Mouse (Mus musculus) right cerebral cortex, postnatal 10 days (tissue): Measurements from ENCODE around the gene Smarca4.

Experiments
- DNase-seq, 2 experiments: peaks; one replicate each; pipeline ENCODE4 v3.0.0; 2021; ENCODE audit warnings: low spot score in 2 of 2

The Smarca4 gene

DNA sequence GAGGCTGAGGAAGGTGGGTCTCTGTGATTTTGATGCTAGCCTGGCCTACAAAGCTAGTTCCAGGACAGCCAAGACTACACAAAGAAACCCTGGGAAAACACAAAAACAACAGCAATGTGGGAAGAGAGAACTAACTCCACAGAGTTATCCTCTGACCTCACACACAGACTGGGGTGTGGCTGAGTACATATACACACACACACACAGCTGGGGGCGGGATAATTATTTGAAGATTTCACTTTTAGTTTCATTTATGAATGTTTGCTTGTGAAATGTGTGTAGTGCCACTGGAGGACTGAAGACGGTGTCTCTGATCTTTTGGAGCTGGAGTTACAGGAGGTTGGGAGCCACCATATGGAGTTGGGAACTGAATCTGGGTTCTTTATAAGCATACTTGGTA is 14.9 kb upstream of the Smarca4 start:
- DNase-seq = no peak

DNA sequence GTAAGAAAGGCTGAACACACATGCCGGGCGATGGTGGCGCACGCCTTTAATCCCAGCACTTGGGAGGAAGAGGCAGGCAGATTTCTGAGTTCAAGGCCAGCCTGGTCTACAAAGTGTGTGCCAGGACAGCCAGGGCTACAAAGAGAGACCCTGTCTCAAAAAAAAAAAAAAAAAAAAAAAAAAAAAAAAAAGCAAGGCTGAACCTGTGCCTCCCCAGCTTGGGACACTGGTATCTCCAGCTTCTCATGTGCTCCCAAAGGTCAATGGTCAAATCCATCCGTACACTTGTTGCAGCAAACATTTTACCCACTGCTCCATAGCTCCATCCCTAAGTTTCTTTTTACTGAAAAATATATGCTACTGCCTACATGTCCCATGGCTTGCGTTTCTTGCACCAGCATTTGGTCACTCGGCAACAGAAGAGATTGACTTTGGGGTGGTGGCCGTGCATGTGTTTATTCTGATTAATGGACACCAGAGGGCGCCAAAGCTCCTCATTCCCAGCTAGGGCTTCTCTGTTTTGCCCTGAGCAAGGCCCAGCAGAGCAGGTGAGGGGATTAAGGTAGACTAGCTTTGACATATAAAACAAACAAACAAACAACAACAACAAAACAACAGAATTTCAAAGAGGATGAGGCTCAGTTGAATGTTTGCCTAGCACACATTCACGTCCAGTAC is 14.1 kb upstream of the Smarca4 start:
- DNase-seq = peak; percentile 72 to 75

DNA sequence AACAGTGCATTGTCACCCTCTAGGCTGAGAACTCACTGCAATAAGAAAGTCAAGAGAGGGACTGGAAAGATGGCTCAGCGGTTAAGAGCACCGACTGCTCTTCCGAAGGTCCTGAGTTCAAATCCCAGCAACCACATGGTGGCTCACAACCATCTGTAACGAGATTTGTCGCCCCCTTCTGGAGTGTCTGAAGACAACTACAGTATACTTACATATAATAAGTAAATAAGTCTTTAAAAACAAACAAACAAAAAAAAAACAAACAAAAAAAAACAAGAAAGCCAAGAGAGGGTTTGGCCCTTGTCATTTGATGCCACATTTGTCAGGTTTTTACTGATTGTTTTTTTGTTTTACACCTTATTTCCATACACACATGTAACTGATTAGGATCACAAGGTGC is 11.8 kb upstream of the Smarca4 start:
- DNase-seq = no peak

DNA sequence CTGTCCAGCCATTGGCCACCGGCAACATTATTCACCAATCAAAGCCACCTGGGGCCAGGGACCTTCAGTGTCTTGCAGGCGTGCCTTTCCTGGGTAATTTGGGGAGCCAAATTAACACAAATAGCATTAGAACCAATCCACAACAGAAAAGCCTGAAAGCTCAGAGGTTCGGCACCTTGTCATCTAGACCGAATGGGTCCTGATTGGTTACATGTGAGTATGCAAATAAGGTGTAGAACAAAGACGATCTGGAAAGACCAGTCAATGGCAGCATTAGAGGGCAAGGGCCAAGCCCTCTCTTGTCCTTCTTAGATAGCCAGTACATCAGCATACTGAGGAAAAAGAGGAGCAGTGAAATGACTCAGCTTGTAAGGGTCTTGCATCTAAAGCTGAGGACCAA is 10.1 kb upstream of the Smarca4 start:
- no peak for DNase-seq

DNA sequence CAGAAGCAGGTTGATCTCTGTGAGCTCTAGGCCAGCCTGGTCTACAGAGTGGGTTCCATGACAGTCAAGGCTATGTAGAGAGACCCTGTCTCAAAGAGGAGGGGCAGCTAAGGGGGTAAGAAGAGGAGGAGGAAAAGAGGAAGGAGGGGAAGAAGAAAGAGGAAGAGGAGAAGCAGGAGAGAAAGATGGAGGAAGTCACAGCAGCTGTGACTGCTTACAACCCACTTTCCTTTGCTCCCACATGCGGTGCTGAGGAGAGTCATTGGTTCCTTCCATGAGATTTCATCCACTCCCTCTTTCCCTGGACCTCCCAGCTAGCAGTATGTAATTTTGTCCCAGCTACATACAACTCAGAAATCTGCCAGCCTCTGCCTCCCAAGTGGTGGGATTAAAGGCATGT is 9.3 kb upstream of the Smarca4 start:
- DNase-seq = no peak

DNA sequence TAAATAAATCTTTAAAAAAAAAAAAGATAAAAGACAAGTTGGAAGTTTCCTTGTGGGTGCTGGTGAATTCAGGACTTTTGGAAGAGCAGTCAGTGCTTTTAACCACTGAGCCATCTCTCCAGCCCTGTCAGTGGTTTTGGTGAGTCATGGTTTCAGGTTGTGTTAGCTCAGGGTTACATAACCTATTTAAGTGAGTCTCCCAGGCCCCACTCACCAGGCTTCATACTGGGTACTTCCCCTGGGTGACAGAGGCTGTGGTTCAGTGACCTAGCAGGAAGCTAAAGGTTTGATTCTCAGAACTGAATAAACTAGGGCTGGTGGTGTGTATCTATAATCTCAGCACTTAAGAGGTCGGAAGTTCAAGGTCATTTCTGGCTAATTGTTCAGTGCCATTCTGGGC is 6.1 kb upstream of the Smarca4 start:
- DNase-seq = no peak

DNA sequence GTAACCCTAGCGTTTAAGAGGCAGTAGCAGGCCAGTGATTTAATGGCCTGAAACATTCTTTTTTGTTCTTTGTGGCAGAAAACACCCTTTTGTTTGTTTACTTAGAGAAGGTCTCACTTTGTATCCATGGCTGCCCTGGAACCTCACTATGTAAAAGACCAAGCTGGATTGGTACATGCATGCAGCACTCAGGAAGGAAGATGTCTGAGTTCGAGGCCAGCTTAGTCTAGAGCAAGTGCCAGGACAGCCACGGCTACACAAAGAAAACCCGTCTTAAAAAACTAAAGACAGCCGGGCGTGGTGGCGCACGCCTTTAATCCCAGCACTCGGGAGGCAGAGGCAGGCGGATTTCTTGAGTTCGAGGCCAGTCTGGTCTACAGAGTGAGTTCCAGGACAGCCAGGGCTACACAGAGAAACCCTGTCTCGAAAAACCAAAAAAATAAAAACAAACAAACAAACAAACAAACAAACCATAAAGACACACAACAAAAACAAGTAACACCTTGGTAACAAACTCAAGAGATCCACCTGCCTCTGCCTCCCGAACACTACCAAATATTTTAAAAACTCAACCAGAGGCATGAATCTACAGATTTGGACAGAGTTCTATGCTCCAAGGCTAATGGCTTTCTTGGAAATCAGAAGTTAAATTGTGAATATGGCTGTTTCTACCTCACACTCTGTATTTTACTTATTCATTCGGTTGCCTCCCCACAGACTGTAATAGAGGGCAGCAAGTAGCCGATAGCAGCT is 929 bp upstream of the Smarca4 start:
- DNase-seq = no peak

DNA sequence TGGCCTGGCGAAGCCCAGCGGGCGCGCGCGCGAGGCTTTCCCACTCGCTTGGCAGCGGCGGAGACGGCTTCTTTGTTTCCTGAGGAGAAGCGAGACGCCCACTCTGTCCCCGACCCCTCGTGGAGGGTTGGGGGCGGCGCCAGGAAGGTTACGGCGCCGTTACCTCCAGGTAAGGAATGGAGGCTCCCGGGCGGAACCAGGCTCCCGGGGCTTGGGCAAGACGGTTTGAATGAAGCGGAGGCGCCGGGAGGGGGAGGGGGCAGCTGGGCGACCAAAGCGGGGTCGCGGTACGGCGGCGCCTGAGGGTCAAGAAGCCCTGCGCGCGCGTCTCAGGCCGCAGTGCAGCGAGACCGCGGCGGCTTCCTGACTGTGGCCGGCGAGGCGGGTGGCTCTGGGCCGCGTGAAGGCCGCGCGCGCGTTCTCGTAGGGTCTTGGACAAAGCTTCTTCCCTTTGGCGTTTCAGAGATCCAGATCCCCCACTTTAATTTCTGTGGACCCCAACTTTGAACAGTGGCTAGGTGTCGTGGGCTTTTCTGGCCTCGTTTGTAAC is 338 bp downstream of the Smarca4 start:
- peak; percentile 90 to 91 for DNase-seq

DNA sequence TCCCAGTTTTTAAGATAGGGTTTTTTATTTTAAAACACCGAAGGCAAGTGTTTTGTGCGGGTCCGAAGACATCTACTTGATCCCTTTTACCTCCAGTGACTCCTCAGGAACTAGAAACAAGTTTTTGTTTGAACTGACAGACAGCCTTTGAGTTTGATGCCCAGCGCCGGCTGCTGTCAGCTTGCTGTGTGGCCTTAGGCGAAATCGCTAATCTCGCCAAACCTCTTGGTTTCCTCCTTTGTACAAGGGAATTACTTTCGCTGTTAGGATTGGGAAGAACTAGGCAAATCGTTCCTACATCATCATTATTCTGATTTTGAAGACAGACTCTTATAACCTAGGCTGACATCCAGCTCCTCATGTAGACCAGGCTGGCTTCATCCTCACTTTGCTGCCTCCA is 1.1 kb downstream of the Smarca4 start:
- DNase-seq = no peak

DNA sequence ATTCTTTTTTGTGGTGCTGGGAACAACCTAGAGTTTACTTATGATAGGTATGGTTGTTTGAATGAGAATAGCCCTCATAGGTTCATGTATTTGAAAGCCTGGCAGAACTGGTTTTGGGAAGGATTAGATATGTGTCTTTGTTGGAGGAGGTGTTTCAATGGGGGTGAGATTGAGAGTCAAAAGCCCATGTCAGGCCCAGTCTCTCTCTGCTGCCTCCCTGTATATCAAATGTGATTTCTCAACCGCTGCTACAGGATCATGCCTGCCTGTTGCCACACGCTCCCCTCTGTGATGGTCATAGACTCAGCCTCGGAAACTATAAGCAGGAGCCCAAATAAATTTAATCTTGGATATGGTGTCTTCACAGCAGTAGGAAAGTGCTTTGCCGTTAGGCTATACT is 4.3 kb downstream of the Smarca4 start:
- DNase-seq = no peak

DNA sequence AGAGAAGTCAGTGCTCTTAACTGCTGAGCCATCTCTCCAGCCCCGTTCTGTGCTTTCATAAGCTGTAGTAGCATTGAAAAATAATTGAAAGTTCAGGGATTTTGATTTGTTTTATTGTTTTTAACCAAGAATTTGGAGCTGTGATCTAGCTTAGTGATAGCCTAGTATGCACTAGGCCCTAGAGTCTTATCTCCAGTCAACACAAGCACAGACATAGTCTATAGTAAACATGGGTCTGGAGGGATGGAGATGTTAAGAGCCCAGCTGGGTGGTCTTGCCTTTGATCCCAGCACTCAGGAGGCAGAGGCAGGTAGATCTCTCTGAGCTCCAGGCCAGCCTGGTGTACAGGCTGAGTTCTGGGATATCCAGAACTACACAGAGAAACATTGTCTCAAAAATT is 6.7 kb downstream of the Smarca4 start:
- DNase-seq = no peak

DNA sequence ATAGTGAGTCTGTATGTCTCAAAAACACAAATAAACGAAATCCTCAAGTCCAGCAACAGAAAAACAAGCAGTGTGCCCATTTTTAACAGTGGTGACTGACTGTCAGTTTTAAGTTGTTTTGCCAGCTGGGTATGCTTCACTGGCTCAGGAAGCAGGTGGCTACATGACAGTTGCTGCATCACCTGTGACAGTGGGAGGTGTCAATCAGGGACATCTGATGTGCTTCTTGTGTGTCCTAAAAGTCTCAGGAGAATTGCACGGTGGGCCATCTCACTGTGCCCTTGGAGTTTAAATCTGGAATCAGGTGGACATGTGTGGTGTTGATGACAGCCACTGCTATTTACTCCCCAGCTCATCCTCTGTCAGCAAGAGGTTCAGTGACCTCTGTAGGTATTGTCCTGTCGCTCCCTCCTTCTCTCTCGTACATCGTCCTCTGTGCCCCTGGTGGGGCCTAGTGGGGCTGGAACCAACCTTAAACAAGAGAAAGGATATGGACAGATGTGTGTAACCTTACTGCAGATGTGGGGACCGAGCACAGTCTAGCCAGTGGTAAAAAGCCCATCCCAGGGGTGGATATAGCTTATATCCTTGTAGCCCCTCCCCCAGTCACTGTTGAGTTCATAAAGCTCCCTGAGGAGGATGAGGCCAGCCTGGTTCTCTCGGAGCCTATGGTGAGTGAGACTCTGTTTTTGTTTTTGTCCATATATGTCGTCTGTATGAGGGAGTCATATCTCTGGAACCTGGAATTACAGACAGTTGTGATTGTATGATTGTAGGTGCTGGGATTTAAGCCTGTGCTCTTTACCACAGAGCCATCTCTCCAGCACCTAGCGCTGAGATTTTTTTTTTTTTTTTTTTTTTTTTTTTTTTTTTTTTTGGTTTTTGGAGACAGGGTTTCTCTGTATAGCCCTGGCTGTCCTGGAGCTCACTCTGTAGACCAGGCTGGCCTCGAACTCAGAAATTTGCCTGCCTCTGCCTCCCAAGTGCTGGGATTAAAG is 9.7 kb downstream of the Smarca4 start:
- no peak for DNase-seq

DNA sequence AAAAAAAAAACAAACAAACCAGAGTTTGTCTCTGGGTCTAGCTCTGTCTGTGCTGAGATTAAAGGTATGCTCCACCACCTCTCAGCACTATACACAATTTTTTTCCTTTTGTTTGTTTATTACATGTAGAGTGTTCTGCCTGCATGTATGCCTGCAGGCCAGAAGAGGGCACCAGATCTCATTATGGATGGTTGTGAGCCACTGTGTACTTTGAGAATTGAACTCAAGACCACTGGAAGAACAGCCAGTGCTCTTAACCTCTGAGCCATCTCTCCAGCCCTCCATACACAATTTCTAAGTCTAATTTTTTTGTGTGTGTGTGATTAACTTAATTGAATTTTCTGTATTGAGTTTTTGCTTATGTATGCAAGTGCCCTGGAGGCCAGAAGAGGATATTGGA is 10.6 kb downstream of the Smarca4 start:
- DNase-seq = no peak

DNA sequence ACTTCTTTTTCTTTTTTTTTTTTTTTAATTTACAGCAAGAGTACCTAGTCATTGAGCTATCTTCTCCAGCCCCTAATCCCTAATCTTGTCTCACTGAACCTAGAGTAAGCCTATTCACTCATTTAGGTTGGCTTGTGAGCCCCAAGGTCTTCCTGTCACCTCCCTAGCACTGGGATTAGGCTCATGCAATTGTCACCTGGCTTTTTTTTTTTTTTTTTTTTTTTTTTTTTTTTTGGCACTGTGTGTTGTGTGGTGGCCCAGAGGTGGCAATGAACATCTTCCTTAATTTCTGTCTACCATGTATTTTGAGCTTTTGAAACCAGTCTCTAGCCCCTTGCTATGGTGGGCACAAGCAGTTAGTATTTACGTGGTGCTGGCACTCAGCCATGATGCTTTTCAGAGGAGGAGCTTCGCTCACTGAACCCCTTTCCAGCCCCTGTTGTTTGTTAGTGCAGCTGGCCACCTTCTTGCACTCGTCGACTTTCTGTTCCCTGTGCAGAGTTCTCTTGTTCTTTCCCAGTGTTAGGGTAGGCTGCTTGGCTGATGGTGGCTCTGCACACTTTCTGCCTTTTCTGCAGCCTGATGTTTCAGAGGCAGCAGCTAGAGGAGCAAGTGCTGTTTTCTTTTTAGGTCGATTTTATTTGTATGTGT is 11.3 kb downstream of the Smarca4 start:
- DNase-seq = no peak

DNA sequence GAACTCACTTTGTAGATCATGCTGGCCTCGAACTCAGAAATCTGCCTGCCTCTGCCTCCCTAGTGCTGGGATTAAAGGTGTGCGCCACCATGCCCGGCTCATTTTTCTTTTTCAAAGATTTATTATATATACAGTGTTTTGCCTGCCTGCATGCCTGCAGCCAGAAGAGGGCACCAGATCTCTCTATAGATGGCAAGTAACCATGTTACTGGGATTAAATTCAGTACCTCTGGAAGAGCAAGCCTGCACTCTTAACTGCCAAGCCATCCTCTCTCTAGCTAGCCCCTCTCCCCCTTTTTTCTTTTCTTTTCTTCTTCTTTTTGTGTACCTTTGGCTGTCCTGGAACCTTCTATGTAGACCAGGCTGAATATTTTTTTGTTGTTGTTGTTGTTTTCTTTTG is 14.7 kb downstream of the Smarca4 start:
- DNase-seq = peak in 1 of 2 experiments; percentile 61

DNA sequence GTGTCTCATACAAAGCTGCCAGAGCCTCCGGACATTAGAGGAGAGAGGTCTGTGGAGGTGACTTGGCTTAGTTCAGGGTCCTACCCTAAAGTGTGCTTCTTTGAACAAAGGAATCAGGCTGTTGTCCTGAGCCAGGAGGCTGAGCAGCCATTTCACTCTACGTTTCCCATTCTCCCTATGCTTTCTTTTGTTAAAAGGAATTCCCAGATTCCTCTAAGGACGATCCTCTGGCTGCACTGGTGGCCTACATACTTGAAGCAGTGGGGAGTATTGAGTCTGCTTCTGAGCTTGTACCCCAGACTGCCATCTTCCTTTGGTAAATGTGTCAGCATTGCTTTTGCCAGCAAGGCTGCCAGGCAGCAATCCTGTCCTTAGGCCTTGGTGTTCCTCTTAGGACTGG is 17.1 kb downstream of the Smarca4 start:
- DNase-seq = no peak

DNA sequence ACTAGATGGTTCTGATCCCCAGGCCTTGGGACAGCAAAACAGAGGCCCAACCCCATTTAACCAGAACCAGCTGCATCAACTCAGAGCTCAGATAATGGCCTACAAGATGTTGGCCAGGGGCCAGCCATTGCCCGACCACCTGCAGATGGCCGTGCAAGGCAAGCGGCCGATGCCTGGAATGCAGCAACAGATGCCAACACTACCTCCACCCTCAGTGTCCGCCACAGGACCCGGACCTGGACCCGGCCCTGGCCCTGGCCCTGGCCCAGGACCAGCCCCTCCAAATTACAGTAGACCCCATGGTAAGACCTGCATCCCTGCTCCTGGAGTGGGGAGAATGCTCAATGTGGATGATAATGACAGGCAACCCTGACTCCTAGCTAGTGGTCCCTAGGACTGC is 19.7 kb downstream of the Smarca4 start:
- peak in 1 of 2 experiments; percentile 45 for DNase-seq

DNA sequence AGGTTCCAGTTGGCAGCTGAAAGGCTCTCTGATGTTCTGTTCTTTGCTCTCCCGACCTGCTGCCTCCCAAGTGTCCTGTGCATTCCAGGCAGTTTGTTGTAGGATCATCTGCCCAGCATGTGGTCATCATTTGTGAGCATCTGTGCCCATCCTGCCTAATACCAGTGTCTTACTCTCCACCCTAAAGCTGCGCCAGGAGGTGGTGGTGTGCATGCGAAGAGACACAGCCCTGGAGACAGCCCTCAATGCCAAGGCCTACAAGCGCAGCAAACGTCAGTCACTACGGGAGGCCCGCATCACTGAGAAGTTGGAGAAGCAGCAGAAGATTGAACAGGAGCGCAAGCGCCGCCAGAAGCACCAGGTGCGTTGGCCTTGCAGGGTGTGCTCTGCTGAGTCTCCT is 23.1 kb downstream of the Smarca4 start:
- no peak for DNase-seq

DNA sequence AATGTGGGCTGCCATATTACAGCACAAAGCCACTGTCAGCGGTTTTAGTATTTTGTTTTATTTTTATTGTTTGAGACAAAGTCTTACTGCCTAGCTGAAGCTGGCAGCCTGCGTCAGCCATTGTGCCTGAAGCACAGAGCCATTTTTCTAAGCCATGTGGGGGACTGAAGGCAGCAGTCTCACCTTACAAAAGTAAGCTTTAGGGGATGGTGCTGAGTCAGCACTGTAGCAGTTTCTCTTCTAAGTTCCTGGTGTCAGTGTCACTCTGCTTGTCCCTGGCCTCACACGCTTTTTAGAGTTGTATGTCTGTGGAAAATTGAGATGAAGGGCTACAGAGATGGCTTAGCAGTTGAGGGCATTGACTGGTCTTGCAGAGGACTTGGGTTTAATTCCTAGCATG is 30.4 kb downstream of the Smarca4 start:
- no peak for DNase-seq

DNA sequence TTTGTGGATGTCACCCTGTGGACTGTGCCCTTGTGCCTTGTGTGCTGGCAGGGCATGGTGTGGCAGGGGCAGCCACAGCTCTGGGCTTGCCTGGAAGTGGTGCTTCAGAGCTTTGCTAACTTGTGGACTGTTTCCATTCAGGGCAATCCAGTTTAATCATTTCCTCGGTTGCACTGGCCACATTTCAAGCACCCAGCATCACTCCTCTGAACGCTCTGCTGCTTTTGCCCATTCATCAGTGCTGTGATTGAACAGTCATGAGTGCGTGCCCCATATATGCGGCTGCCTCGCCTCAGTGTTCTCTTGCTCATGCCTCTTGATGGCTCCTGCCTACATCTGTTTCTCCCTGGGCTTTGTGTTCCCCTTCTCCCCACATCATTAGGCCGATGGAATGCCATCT is 31.8 kb downstream of the Smarca4 start:
- DNase-seq = no peak

DNA sequence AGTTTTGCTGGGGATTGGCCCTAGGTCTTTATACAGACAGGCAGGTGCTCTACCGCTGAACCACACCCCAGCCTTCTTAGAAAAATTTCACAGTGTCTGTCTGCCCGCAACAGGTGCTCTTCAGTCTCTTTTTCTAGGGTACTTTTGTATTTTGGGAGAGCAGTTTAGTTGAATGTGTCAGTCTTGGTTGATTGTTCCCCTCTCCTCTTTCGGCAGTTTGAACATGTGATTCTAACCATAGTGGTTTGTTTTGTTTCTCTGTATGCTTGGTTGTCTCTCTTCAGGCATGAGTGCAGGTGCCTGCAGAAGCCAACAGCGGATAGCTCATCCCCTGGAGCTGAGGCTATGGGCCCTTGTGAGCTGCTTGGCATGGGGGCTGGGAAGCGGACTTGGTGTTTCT is 36.3 kb downstream of the Smarca4 start:
- DNase-seq = no peak

DNA sequence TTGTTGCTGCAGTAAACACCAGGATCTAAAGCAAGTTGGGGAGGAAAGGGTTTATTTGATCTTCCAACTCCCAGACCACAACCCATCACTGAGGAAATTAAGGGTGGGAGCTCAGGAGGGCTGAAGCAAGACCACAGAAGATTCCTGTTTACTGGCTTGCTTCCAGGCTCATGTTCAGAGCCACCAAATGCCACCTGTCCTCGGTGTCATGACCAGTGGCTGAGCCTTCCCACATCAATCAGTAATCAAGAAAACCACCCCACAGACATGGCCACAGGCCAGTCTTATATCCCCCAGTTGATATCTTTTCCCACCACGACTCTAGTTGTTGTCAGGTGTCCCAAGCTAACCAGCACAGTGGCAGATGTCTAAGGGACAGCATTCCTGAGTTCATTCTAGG is 37.3 kb downstream of the Smarca4 start:
- DNase-seq = no peak
